Mouse (Mus musculus): ENCODE data around the gene Tnfsf15. TPM values are rescaled to one million over a fixed set of nuclear protein-coding genes. Genes with fewer than 3 reads are reported as not detected.
A peak's percentile ranks its signal among the peaks of the same experiment; 100 is the strongest.

Tnfsf15 gene
- total RNA-seq, 2 experiments from 2014 or later, result not detected

DNA sequence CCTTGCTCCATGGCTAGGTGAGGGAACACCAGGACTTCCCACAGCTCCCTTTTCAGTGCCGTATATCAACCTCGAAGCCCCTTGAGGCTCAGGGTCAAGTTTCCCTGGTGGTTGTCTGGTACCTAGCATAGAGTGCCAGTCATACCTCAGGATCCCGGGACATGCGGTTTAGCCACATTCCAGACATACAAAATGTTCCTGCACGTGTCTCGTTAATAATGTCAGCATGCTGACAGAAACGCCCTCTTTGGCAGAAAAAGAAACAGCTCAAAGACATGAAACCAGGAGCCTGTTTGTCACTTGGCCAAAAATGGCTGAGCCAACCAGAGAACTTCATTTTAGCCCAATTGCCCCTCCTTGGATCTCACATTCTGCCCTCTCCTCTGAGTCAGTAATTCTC is 2.8 kb downstream of the Tnfsf15 start:
- no peak for DNase-seq

DNA sequence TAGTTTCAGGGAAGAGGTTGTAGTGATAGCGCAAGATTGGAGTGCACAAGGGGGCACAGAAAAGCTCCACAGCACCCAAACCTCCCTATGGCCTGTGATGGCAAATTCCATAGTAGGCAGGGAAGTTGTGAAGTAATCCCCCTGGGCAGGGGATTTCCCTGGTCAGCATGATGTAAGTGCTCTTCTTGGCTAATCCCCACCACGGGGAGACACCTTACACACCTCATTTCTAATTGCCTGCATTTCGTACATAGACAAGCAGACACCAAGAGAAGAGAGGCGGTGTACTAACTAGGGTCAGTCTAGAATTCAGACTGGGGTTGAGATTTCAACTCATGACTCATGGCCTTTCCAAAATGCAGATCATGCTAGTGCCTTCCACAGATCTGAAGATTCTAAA is 4.2 kb downstream of the Tnfsf15 start:
- DNase-seq, result no peak

DNA sequence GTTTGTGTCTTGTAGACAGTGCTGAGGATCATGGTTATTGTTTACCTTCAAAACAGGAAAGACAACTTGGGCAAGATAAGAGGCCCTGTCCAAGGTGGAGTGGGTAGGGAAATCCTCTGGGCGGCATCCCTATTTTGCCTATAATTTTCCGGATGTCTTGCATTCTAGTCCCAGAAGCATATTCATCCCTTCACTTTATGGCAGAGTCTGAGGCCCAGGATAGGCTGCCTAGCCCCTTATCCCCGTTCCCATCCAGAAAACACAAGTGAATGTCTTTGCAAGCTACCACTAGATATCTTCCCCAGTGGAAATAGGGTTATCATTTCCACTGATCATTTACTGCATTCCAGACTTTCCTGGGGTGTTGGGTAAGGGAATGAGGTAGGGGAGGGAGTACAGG is 4.9 kb downstream of the Tnfsf15 start:
- DNase-seq, result no peak

- peak; percentile 14 to 55 for DNase-seq
Observed at GRCm38 (mm10) chr4:63739524-63739923, 5.4 kb downstream of the Tnfsf15 start.

DNA sequence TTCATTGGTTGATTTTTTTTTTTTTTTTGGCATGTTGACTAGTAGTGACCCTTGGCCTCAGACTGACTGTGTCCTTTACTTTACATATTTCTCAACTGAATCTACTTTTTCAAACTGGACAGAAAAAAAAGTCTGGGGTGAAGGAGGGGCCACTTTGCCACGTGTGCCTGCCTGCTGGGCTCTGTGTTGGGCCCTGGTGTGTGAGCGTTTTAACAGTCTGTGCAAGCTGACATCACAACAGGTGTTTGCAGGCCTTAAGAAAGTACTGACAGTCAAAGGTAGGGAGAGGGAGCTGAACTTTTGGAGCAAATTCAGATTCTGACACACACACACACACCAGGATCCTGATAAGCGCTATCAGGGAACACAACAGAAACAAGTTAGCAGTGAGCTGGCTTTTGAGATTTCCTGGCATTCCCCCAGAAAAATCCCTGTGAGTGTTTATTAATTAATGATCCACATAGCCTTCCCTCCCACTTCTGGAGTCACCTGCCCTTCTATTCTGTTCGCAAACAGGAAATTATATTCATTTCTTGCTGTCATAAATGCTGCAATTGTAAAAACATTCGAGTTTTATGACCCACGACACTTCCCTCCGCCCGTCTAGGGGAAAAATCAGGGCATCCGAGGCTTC is 6.4 kb downstream of the Tnfsf15 start:
- no peak for DNase-seq

GRCm38 (mm10) chr4:63731299-63731698 is 13.6 kb downstream of the Tnfsf15 start:
- peak in 1 of 2 experiments; percentile 11 for DNase-seq

DNA sequence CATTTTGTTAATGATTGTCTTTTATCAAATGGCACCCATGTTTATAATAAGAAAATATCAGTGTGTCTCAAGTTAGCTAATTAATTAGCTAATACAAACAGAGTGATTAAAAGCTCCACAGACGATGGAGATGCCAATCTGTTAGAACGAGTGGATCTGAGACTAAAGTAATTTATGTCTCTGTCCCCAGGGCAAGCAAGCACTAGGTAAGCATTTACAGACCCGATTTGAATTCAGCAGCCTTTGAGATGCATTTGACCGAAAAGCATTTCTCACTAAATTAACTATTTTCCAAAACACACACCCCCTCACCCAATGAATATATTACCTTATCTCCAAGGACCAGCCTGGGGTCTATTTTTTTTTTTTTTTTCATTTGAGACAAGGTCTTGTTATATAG is 18.2 kb downstream of the Tnfsf15 start:
- DNase-seq, result no peak

- DNase-seq, result no peak
Observed at GRCm38 (mm10) chr4:63725981-63726380, 18.9 kb downstream of the Tnfsf15 start.

DNA sequence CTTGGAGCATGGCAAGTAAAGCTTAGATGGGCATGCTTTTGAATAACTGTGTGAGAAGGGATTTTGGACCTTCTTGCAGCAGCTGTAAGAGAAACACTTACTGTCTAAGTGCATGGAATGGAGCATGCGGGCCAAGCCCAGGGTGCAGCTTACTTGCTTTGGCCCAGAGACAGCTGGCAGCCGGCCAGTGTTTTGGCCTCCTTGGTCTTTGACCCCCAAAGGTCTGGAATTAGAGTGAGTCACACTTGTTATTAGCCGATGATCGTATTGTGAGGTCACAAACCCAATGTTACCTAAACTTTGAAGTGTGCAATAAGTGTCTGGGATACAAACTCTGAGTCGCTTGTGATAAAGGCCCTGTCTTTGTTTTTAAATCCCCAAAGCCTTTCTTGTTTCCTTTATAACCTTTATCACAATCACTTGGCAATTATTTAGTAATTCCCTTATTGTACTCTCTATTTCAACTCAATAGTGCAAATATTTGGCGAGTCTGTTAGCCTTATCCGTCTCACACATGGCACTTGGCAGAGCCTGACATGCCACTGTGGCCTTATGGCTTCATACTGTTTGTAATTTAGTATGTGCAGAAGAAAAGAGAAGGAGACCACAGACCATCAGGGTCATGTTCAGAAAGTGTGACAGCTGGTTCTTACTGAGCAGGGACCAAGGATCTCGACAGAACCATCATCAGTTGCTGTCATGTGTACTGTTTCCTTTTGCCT is 26.8 kb downstream of the Tnfsf15 start:
- DNase-seq, result peak; percentile 66 to 71

GRCm38 (mm10) chr4:63711886-63712285 is 33.0 kb downstream of the Tnfsf15 start:
- no peak for DNase-seq

DNA sequence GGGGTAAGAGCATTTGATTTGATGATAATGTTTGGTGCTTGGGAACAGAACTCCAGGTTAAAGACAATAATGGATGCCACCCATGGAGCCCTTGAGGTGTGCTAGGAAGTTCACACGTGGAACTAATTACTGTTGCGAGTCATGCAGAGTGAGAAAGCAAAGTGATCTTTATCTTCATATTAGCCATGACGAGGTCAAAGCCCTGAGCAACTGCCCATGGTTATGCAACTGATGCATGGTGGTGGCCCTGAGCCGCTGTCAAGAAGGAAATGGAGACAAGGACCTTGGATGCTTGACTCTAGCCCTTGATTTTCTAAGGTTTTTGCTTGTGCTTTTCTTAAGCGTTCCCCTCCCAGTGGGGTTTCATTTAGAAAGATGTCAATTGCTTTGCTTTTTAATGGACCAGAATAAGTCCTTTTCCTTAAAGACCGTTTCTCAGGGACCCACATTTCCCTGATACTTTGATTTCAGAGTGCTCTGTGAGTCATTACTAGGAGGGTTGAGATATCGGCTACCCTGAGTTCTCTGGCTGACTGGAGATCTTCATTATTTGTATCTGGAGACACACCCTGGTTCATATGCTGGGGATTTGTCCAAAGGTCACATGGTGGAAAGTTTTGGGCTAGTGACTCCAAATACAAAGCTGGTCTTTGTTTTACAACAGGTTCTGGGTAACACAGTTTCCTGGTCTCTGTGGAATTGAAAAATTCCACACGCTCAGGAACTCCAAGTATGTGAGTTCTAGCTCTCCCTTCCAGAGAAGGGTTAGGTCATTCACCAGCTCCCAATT is 34.3 kb downstream of the Tnfsf15 start:
- peak in 1 of 2 experiments; percentile 23 for DNase-seq

GRCm38 (mm10) chr4:63706279-63706971 is 38.5 kb downstream of the Tnfsf15 start:
- DNase-seq, result no peak

- no peak for DNase-seq
Observed at GRCm38 (mm10) chr4:63704232-63704631, 40.7 kb downstream of the Tnfsf15 start.

GRCm38 (mm10) chr4:63703686-63704085 is 41.2 kb downstream of the Tnfsf15 start:
- no peak for DNase-seq

DNA sequence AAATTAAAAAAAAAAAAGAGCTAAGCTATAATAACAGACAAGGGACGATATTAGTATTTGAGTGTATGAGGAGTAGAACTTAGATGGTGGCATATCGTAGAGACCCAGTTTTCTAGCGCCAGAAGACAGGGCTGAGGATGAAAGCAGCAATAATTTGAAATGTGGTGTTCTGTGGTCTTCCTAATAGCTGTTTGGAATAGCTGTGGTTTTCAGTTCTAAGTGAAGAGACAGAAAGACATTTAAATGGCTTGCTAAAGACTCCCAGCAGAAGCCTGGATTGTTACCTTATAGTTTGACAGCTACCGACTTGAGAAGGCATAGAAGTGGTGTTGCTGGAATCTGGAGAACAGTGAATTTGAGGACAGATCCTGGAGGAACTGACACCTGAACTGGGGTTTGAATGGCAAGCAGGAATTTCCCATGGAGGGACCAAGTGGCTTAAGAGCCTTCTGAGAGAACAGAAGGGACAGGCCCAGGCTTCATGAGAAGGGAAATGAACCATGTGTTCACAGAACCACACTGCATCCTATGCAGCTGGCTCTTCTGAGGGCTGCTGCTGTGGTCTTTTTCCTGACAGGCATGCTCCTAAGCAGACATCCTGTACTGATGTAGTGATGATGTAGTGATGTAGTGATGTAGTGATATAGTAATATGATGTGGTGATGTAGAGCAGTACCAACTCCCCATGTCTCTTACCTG is 42.8 kb downstream of the Tnfsf15 start:
- DNase-seq, result no peak

DNA sequence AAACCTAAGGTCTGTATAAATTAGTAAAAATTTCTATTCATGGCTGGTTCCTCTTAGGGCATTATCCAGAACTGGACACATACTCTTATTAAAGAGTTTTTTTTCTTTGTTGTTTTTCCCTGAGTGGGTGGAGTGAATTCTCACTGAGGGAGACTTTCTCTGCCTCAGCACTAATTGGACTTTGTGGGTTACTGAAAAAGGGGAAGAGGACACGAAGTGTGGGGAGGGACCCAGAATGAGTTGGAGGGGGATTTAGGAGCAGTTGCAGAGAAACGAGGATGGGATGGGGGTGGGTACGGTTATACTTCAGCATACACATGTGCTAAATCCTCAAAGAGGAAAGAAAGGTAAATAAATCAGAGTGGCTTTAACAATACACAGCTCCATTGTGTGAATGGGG is 45.2 kb downstream of the Tnfsf15 start:
- DNase-seq, result no peak

- DNase-seq, result no peak
Observed at GRCm38 (mm10) chr4:63696921-63697320, 48.0 kb downstream of the Tnfsf15 start.

DNA sequence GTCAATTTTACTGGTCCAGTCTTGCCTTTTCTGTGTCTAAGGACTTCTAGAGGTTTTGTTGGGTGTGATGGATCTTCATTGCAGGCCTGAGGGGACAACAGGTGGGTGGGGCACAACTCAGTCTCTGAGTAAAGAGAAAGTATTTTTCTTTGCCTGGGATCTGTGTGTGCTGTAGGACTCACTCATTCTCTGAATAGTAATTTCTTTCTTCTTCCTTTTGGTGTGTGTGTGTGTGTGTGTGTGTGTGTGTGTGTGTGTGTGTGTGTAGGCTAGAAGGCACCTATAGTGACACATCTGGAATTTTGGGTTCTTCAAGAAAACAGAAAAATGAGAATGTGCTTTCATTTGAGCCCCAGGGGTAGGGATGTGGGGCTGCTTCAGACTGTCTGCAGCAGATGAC is 52.6 kb downstream of the Tnfsf15 start:
- DNase-seq, result no peak

DNA sequence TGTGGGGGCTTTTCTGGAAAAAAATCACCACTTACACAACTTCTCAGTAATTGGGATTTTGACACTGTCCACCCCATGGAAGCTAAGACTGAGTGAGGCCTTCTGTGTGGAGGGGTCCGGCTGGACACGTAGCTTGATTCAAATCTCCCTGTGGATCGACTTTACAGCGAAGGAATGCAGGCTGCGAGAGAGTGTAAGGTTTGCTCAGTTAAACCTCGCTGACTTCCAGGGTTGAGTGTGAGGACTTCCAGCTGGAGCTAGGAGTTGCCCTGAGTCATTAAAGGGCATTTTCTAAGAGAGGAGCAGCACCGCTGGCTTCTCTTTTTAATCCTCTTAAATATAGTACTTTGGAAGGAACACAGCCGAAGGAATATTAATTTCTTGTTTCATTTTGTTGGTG is 57.5 kb downstream of the Tnfsf15 start:
- no peak for DNase-seq

DNA sequence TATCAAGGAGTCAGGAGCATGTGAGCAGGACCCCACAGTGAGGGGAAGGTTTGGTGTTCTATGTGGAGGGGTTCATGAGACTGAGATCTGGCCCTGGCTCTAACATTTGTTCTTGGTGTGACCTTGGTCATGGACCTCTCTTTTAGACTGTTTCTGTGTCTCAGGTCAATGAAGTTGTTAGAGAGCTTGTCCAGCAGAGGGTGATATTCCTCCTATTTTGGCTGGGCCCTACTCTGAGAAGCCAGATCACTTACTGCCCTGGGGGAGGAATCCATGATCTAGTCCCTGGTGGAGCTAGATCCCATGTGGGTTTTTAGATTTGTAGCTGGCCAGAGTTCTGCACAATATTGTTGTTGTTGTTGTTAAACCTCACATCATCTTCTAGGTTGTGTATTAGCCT is 58.8 kb downstream of the Tnfsf15 start:
- DNase-seq, result peak; percentile 51 to 57

GRCm38 (mm10) chr4:63685253-63685525 is 59.7 kb downstream of the Tnfsf15 start:
- no peak for DNase-seq
